Mouse (Mus musculus) heart, embryonic 11.5 days (tissue): ENCODE results near the gene Rpl4. TPM values are rescaled to one million over a fixed set of nuclear protein-coding genes. Genes with fewer than 3 reads are reported as not detected.
A peak's percentile ranks its signal among the peaks of the same experiment; 100 is the strongest.
"Not testable (repeated sequence)": the region's sequence is repeated elsewhere in the genome, so short reads cannot be mapped to it uniquely, and the experiment has no call there.

Experiments used
- ATAC-seq: fragments of 200-750 bp; cut with Nextera tagmentation; replicated peaks from 2 replicates; pipeline ENCODE4 v1.8.0; 2017; ENCODE audit warnings: moderate library complexity; ENCODE audit not compliant: insufficient number of reproducible peaks, low FRiP score, low TSS enrichment
- H3K27ac ChIP-seq: fragments of 300-500 bp; sonication (generic); 2 replicates; pipeline ENCODE4 v1.5.1; 2014; ENCODE audit warnings: mild to moderate bottlenecking, low read depth, low read length
- H3K27me3 ChIP-seq: fragments of 300-500 bp; sonication (generic); 2 replicates; pipeline ENCODE4 v1.6.1; 2014; ENCODE audit warnings: mild to moderate bottlenecking, low read length, mixed read lengths; ENCODE audit not compliant: control insufficient read depth, insufficient read depth
- H3K36me3 ChIP-seq: fragments of 300-500 bp; sonication (generic); 2 replicates; pipeline ENCODE4 v1.6.1; 2014; ENCODE audit warnings: mild to moderate bottlenecking, low read length, moderate library complexity, mixed read lengths; ENCODE audit not compliant: control insufficient read depth, insufficient read depth
- H3K4me1 ChIP-seq: fragments of 300-500 bp; sonication (generic); 2 replicates; pipeline ENCODE4 v1.6.1; 2014; ENCODE audit warnings: low read length; ENCODE audit not compliant: control insufficient read depth, insufficient read depth
- H3K4me2 ChIP-seq: fragments of 300-500 bp; sonication (generic); 2 replicates; pipeline ENCODE4 v1.6.1; 2014; ENCODE audit warnings: mild to moderate bottlenecking, moderate library complexity
- H3K4me3 ChIP-seq: fragments of 300-500 bp; sonication (generic); 2 replicates; pipeline ENCODE4 v1.5.1; 2014; ENCODE audit warnings: low read depth, low read length
- H3K9ac ChIP-seq: fragments of 300-500 bp; sonication (generic); 2 replicates; pipeline ENCODE4 v1.6.1; 2014; ENCODE audit warnings: mild to moderate bottlenecking, low read depth, low read length, moderate library complexity
- H3K9me3 ChIP-seq: fragments of 300-500 bp; sonication (generic); replicated peaks from 2 replicates; pipeline ENCODE4 v1.6.1; 2016; ENCODE audit warnings: low read length; ENCODE audit not compliant: control insufficient read depth
- WGBS: fragments of 180-500 bp; shearing (Covaris S2); extraction: QIAGEN DNeasy Blood & Tissue Kit; methylation state at CpG from one replicate; pipeline ENCODE4 v1.1.7; 2014; ENCODE audit not compliant: insufficient replicate concordance; 5-methylcytosine and 5-hydroxymethylcytosine counted together
- polyA plus RNA-seq: library from polyadenylated mRNA; unstranded; fragments of >200 nt; fragmentation: Nextera tagmentation; extraction: Ambion mirVana; gene quantifications from 2 replicates; pipeline ENCODE4 v1.2.1, GENCODE M21; 2014

Rpl4 gene
- polyA plus RNA-seq, 1 experiment from 2014 or later = 988 TPM

- not testable (repeated sequence) for ATAC-seq, H3K27ac ChIP-seq, H3K27me3 ChIP-seq, H3K4me3 ChIP-seq, H3K4me2 ChIP-seq, H3K9me3 ChIP-seq, H3K9ac ChIP-seq, H3K4me1 ChIP-seq
- 88% methylated on average over 5 of the region's 5 CpGs for WGBS
- peaks cover 18% of the 10 kb centered on the region for H3K36me3 ChIP-seq
These were observed 10.1 kb downstream of the Rpl4 start for GRCm38 (mm10) chr9:64183295-64183694.

- Histone ChIP-seq H3K4me3 (no peak overlapping the region), H3K9ac (no peak overlapping the region), H3K9me3 (no peaks in the 10 kb centered on the region), H3K36me3 (peaks cover 22% of the 10 kb centered on the region), H3K27ac (no peak overlapping the region), H3K4me2 (no peak overlapping the region), H3K27me3 (no peaks in the 10 kb centered on the region), H3K4me1 (peaks cover 7% of the 10 kb centered on the region)
- no peak for ATAC-seq
- WGBS = 87% methylated on average over 5 of the region's 5 CpGs
These were observed 11.1 kb downstream of the Rpl4 start for GRCm38 (mm10) chr9:64184166-64184840.

GRCm38 (mm10) chr9:64193879-64194278 lies 20.7 kb downstream of the Rpl4 start:
- Histone ChIP-seq H3K27ac (no peak overlapping the region), H3K36me3 (peaks cover 19% of the 10 kb centered on the region), H3K4me3 (no peak overlapping the region), H3K4me1 (0 out of 2 replicates have a peak, but pooled peaks cover 4% of the 10 kb centered on the region), H3K27me3 (no peaks in the 10 kb centered on the region), H3K4me2 (no peak overlapping the region), H3K9me3 (no peaks in the 10 kb centered on the region), H3K9ac (no peak overlapping the region)
- ATAC-seq = no peak
- 90% methylated on average over 1 of the region's 1 CpGs for WGBS

- H3K4me1 ChIP-seq = 0 out of 2 replicates have a peak, but pooled peaks cover 4% of the 10 kb centered on the region
- no peak for ATAC-seq
- no peak overlapping the region for H3K4me3 ChIP-seq
- H3K9me3 ChIP-seq = no peaks in the 10 kb centered on the region
- no peak overlapping the region for H3K9ac ChIP-seq
- no peaks in the 10 kb centered on the region for H3K27me3 ChIP-seq
- WGBS = 62% methylated on average over 4 of the region's 4 CpGs
- H3K36me3 ChIP-seq = peaks cover 10% of the 10 kb centered on the region; the same call in 1 of the 2 replicates
- H3K4me2 ChIP-seq = no peak overlapping the region
- H3K27ac ChIP-seq = peak overlapping the region; percentile 22; the same call in 1 of the 2 replicates
These were observed 22.4 kb downstream of the Rpl4 start for GRCm38 (mm10) chr9:64195554-64195953.

GRCm38 (mm10) chr9:64197524-64197923 lies 24.3 kb downstream of the Rpl4 start:
- H3K36me3 ChIP-seq = peaks cover 4% of the 10 kb centered on the region; the same call in 1 of the 2 replicates

GRCm38 (mm10) chr9:64198068-64198762 lies 25.0 kb downstream of the Rpl4 start:
- WGBS = 82% methylated on average over 5 of the region's 5 CpGs
- H3K27ac ChIP-seq = no peak overlapping the region
- peaks cover 10% of the 10 kb centered on the region for H3K36me3 ChIP-seq
- H3K4me1 ChIP-seq = 0 out of 2 replicates have a peak, but pooled peaks cover 4% of the 10 kb centered on the region
- H3K4me3 ChIP-seq = no peak overlapping the region
- no peak for ATAC-seq
- H3K9me3 ChIP-seq = no peaks in the 10 kb centered on the region
- H3K27me3 ChIP-seq = no peaks in the 10 kb centered on the region
- H3K9ac ChIP-seq = no peak overlapping the region
- no peak overlapping the region for H3K4me2 ChIP-seq

More at GRCm38 (mm10) chr9:64197524-64197923, 24.3 kb downstream of the Rpl4 start:
- no peak overlapping the region for H3K4me3 ChIP-seq
- H3K4me2 ChIP-seq = no peak overlapping the region
- no peak for ATAC-seq
- H3K27me3 ChIP-seq = no peaks in the 10 kb centered on the region
- H3K4me1 ChIP-seq = 0 out of 2 replicates have a peak, but pooled peaks cover 4% of the 10 kb centered on the region
- H3K9ac ChIP-seq = no peak overlapping the region
- H3K27ac ChIP-seq = no peak overlapping the region
- no peaks in the 10 kb centered on the region for H3K9me3 ChIP-seq
- WGBS = 87% methylated on average over 8 of the region's 8 CpGs

- not testable (repeated sequence) for H3K9ac ChIP-seq, ATAC-seq, H3K27ac ChIP-seq, H3K4me2 ChIP-seq, H3K36me3 ChIP-seq, H3K9me3 ChIP-seq, H3K27me3 ChIP-seq, H3K4me3 ChIP-seq, H3K4me1 ChIP-seq
- WGBS = 71% methylated on average over 7 of the region's 7 CpGs
These were observed 25.7 kb downstream of the Rpl4 start for GRCm38 (mm10) chr9:64198763-64199418.

GRCm38 (mm10) chr9:64199897-64200296 lies 26.7 kb downstream of the Rpl4 start:
- Histone ChIP-seq H3K4me2 (no peak overlapping the region), H3K4me1 (0 out of 2 replicates have a peak, but pooled peaks cover 4% of the 10 kb centered on the region), H3K9ac (no peak overlapping the region), H3K27ac (no peak overlapping the region), H3K27me3 (no peaks in the 10 kb centered on the region), H3K9me3 (no peaks in the 10 kb centered on the region), H3K4me3 (no peak overlapping the region), H3K36me3 (peaks cover 13% of the 10 kb centered on the region)
- 79% methylated on average over 2 of the region's 2 CpGs for WGBS
- ATAC-seq = no peak
